Mouse (Mus musculus) olfactory bulb, adult 2 months (tissue): Measurements from ENCODE around the gene Comt.

Experiments used
- CTCF ChIP-seq: fragments of 200-500 bp; IDR thresholded peaks from 2 replicates; pipeline ENCODE4 v1.5.1; 2012; ENCODE audit warnings: low read depth, mild to moderate bottlenecking, low read length, moderate library complexity; ENCODE audit not compliant: insufficient read depth
- POLR2A ChIP-seq: fragments of 200-500 bp; IDR thresholded peaks from 2 replicates; pipeline ENCODE4 v1.6.1; 2012; ENCODE audit warnings: mild to moderate bottlenecking, low read depth, low read length, moderate library complexity; ENCODE audit not compliant: insufficient read depth

GRCm38 (mm10) chr16:18380495-18381063 lies 46.1 kb downstream of the Comt start:
- no peak for TF ChIP-seq POLR2A
- no peak for TF ChIP-seq CTCF
